In genomic region chr2:131094823-131095222, GRCm38 (mm10) we compare ENCODE assay signal across 8 mouse cellular contexts. TPM values are rescaled to one million over a fixed set of nuclear protein-coding genes. Genes with fewer than 3 reads are reported as not detected.
DNase-seq lines count a peak whose midpoint lies in the region; ATAC-seq and TF ChIP-seq lines count a peak whose summit lies in the region.

No protein-coding gene starts in this region.

- peak overlapping the region; percentile 83 for H3K27ac ChIP-seq in gastrocnemius, adult 2 months
- no peak overlapping the region for H3K27ac ChIP-seq in intestine, embryonic 15.5 days
- H3K27ac ChIP-seq in midbrain, postnatal 0 days (ENCODE audit: low read depth, low read length), result no peak overlapping the region

- 0% methylated on average over 1 of the region's 1 CpGs for WGBS in intestine, embryonic 15.5 days
- 0% methylated on average over 1 of the region's 1 CpGs for WGBS in midbrain, postnatal 0 days

- no peaks in the 10 kb centered on the region for H3K27me3 ChIP-seq in intestine, embryonic 15.5 days (replicated peaks)
- H3K27me3 ChIP-seq in midbrain, postnatal 0 days (ENCODE audit: insufficient read depth, low read length), result no peaks in the 10 kb centered on the region

- H3K36me3 ChIP-seq in intestine, embryonic 15.5 days, result no peaks in the 10 kb centered on the region
- no peaks in the 10 kb centered on the region for H3K36me3 ChIP-seq in midbrain, postnatal 0 days (ENCODE audit: insufficient read depth, low read length)

- H3K4me2 ChIP-seq in intestine, embryonic 15.5 days (replicated peaks), result no peak overlapping the region
- no peak overlapping the region for H3K4me2 ChIP-seq in midbrain, postnatal 0 days (ENCODE audit: low read depth, low read length, poor library complexity, severe bottlenecking)

- no peak; the same call in 1 of the 2 replicates for TF ChIP-seq CTCF in gastrocnemius, adult 2 months (IDR thresholded peaks at IDR 0.05)
- peak; percentile 85 for TF ChIP-seq CTCF in midbrain, postnatal 0 days (IDR thresholded peaks at IDR 0.05)

- H3K9ac ChIP-seq in intestine, embryonic 15.5 days, result no peak overlapping the region
- no peak overlapping the region for H3K9ac ChIP-seq in midbrain, postnatal 0 days (replicated peaks; ENCODE audit: low read length, poor library complexity, severe bottlenecking)

- 0 out of 2 replicates have a peak, but pooled peaks cover 7% of the 10 kb centered on the region for H3K4me1 ChIP-seq in intestine, embryonic 15.5 days (replicated peaks)
- H3K4me1 ChIP-seq in midbrain, postnatal 0 days (ENCODE audit: insufficient read depth, low read length), result no peaks in the 10 kb centered on the region

- H3K9me3 ChIP-seq in intestine, embryonic 15.5 days, result no peaks in the 10 kb centered on the region
- no peaks in the 10 kb centered on the region for H3K9me3 ChIP-seq in midbrain, postnatal 0 days (ENCODE audit: low read length)

- H3K4me3 ChIP-seq in gastrocnemius, adult 2 months, result no peak overlapping the region
- no peak overlapping the region for H3K4me3 ChIP-seq in intestine, embryonic 15.5 days (replicated peaks)
- no peak overlapping the region for H3K4me3 ChIP-seq in midbrain, postnatal 0 days (ENCODE audit: low read depth, low read length)

- peak; percentile 72 to 74 for DNase-seq in urinary bladder, adult 18-20 months (ENCODE audit: low spot score in 2 of 2)
- no peak for DNase-seq in urinary bladder, postnatal 10 days (ENCODE audit: low spot score)
- peak; percentile 72 to 75 for DNase-seq in cerebellum, postnatal 36 days
- DNase-seq in gastrocnemius, adult 2 months, result peak; percentile 77
- DNase-seq in left cerebral cortex, postnatal 36 days (ENCODE audit: low spot score in 2 of 2), result peak; percentile 73
- peak; percentile 74 for DNase-seq in midbrain, postnatal 0 days (ENCODE audit: low spot score)
- peak; percentile 79 to 84 for DNase-seq in spleen, postnatal 10 days (ENCODE audit: low spot score in 2 of 2)

- intact Hi-C loops in gastrocnemius, adult 2 months (cut with DNase I), result loop anchor here (1.0 to 5.0 kb wide), 5 partner anchors 47 to 322 kb away; partner anchors contain the start of gene 1700037H04Rik
- intact Hi-C loops in left cerebral cortex, postnatal 36 days (cut with DNase I), result loop anchor here (2.0 to 10.0 kb wide), 5 partner anchors 47 to 430 kb away; partner anchors contain the start of gene 1700037H04Rik

- peak; percentile 55; the same call in 1 of the 2 replicates for ATAC-seq in intestine, embryonic 15.5 days
- no peak for ATAC-seq in midbrain, postnatal 0 days (ENCODE audit: low FRiP score)

RNA-seq across cellular contexts. Expression of gene Siglec1, which starts 8.3 kb away (rescaled TPM):
- total RNA-seq in gastrocnemius, adult 2 months (2021), result under 1 TPM; 0.36 to 0.39 TPM
- 0.24 and 0.35 TPM in 2 replicates for polyA plus RNA-seq in intestine, embryonic 15.5 days (2015; fragmentation: Nextera tagmentation; extraction: Ambion mirVana)
- under 1 TPM; 0.32 to 0.75 TPM for total RNA-seq in left cerebral cortex, postnatal 36 days (2021)
- total RNA-seq in midbrain, postnatal 0 days (2014; rRNA removed), result 1.4 and 1.9 TPM in 2 replicates
- 0.22 and 0.27 TPM in 2 replicates for polyA plus RNA-seq in midbrain, postnatal 0 days (2015; fragmentation: Nextera tagmentation; extraction: Ambion mirVana)

RNA-seq across cellular contexts. Expression of gene Adam33, which starts 31.2 kb away (rescaled TPM):
- 1 to 10 TPM; 2.5 TPM for total RNA-seq in gastrocnemius, adult 2 months (2021)
- polyA plus RNA-seq in intestine, embryonic 15.5 days (2015; fragmentation: Nextera tagmentation; extraction: Ambion mirVana), result 3.3 and 4.0 TPM in 2 replicates
- 1 to 10 TPM; 4.9 to 9.0 TPM for total RNA-seq in left cerebral cortex, postnatal 36 days (2021)
- total RNA-seq in midbrain, postnatal 0 days (2014; rRNA removed), result 0.57 and 1.4 TPM in 2 replicates
- 2.1 TPM in 2 replicates for polyA plus RNA-seq in midbrain, postnatal 0 days (2015; fragmentation: Nextera tagmentation; extraction: Ambion mirVana)

RNA-seq across cellular contexts. Expression of gene Hspa12b, which starts 32.3 kb away (rescaled TPM):
- 10 to 100 TPM; 11.7 to 14.8 TPM for total RNA-seq in gastrocnemius, adult 2 months (2021)
- polyA plus RNA-seq in intestine, embryonic 15.5 days (2015; fragmentation: Nextera tagmentation; extraction: Ambion mirVana), result 9.1 and 9.7 TPM in 2 replicates
- total RNA-seq in left cerebral cortex, postnatal 36 days (2021), result 10 to 100 TPM in 1 of 2 experiments, 1 to 10 TPM in 1; 7.2 to 11.9 TPM
- 10.1 and 11.1 TPM in 2 replicates for total RNA-seq in midbrain, postnatal 0 days (2014; rRNA removed)
- 2.9 and 3.2 TPM in 2 replicates for polyA plus RNA-seq in midbrain, postnatal 0 days (2015; fragmentation: Nextera tagmentation; extraction: Ambion mirVana)

RNA-seq across cellular contexts. Expression of gene Gm11037, which starts 38.5 kb away (rescaled TPM):
- total RNA-seq in gastrocnemius, adult 2 months (2021), result not detected
- not detected in 2 replicates for polyA plus RNA-seq in intestine, embryonic 15.5 days (2015; fragmentation: Nextera tagmentation; extraction: Ambion mirVana)
- not detected for total RNA-seq in left cerebral cortex, postnatal 36 days (2021)
- total RNA-seq in midbrain, postnatal 0 days (2014; rRNA removed), result not detected in 2 replicates
- polyA plus RNA-seq in midbrain, postnatal 0 days (2015; fragmentation: Nextera tagmentation; extraction: Ambion mirVana), result not detected in 2 replicates

RNA-seq across cellular contexts. Expression of gene Gfra4, which starts 51.9 kb away (rescaled TPM):
- total RNA-seq in gastrocnemius, adult 2 months (2021), result 1 to 10 TPM; 1.1 to 1.7 TPM
- polyA plus RNA-seq in intestine, embryonic 15.5 days (2015; fragmentation: Nextera tagmentation; extraction: Ambion mirVana), result 8.8 and 9.6 TPM in 2 replicates
- 10 to 100 TPM; 53.5 to 65.7 TPM for total RNA-seq in left cerebral cortex, postnatal 36 days (2021)
- total RNA-seq in midbrain, postnatal 0 days (2014; rRNA removed), result 56.3 and 68.6 TPM in 2 replicates
- polyA plus RNA-seq in midbrain, postnatal 0 days (2015; fragmentation: Nextera tagmentation; extraction: Ambion mirVana), result 57.9 and 62.2 TPM in 2 replicates
